Mouse (Mus musculus): ENCODE measurements around the gene Ttc7b. TPM values are rescaled to one million over a fixed set of nuclear protein-coding genes. Genes with fewer than 3 reads are reported as not detected.

Ttc7b gene
- polyA plus RNA-seq, 1 experiment from 2014 or later = 4.2 TPM

GRCm38 (mm10) chr12:100419946-100420874 lies 100.4 kb downstream of the Ttc7b start:
- WGBS = 80% methylated on average over 9 of the region's 9 CpGs
- Histone ChIP-seq H3K36me3 (replicated peaks) (no peaks in the 10 kb centered on the region), H3K27me3 (replicated peaks; ENCODE audit: low read depth, poor library complexity, severe bottlenecking) (no peaks in the 10 kb centered on the region), H3K4me3 (no peak overlapping the region), H3K27ac (replicated peaks) (no peak overlapping the region), H3K9me3 (no peaks in the 10 kb centered on the region), H3K4me1 (peaks cover under 1% of the 10 kb centered on the region; the same call in 1 of the 2 replicates)
- no peak for DNase-seq (ENCODE audit: low spot score)

GRCm38 (mm10) chr12:100415802-100416201 lies 104.8 kb downstream of the Ttc7b start:
- H3K36me3 ChIP-seq (replicated peaks) = peaks cover 27% of the 10 kb centered on the region
- no peaks in the 10 kb centered on the region; the same call in 1 of the 2 replicates for H3K4me1 ChIP-seq
- no peak for DNase-seq (ENCODE audit: low spot score)
- no peaks in the 10 kb centered on the region for H3K9me3 ChIP-seq
- no peak overlapping the region for H3K4me3 ChIP-seq
- WGBS = 79% methylated on average over 6 of the region's 6 CpGs
- H3K27me3 ChIP-seq (replicated peaks; ENCODE audit: low read depth, poor library complexity, severe bottlenecking) = no peaks in the 10 kb centered on the region
- no peak overlapping the region for H3K27ac ChIP-seq (replicated peaks)

GRCm38 (mm10) chr12:100414717-100415398 lies 105.8 kb downstream of the Ttc7b start:
- no peak overlapping the region for H3K27ac ChIP-seq (replicated peaks)
- WGBS = 82% methylated on average over 14 of the region's 14 CpGs
- no peaks in the 10 kb centered on the region for H3K4me1 ChIP-seq

GRCm38 (mm10) chr12:100408714-100409113 lies 111.9 kb downstream of the Ttc7b start:
- WGBS = 87% methylated on average over 11 of the region's 11 CpGs
- no peak overlapping the region; the same call in 1 of the 2 replicates for H3K27ac ChIP-seq (replicated peaks)

More at GRCm38 (mm10) chr12:100414717-100415398, 105.8 kb downstream of the Ttc7b start:
- peaks cover 27% of the 10 kb centered on the region for H3K36me3 ChIP-seq (replicated peaks)
- DNase-seq (ENCODE audit: low spot score) = no peak
- H3K4me3 ChIP-seq = no peak overlapping the region
- H3K27me3 ChIP-seq (replicated peaks; ENCODE audit: low read depth, poor library complexity, severe bottlenecking) = no peaks in the 10 kb centered on the region
- H3K9me3 ChIP-seq = no peaks in the 10 kb centered on the region

GRCm38 (mm10) chr12:100408143-100408542 lies 112.5 kb downstream of the Ttc7b start:
- H3K27me3 ChIP-seq (replicated peaks; ENCODE audit: low read depth, poor library complexity, severe bottlenecking) = no peaks in the 10 kb centered on the region
- H3K27ac ChIP-seq (replicated peaks) = no peak overlapping the region
- peaks cover 19% of the 10 kb centered on the region for H3K36me3 ChIP-seq (replicated peaks)
- H3K9me3 ChIP-seq = no peaks in the 10 kb centered on the region
- peaks cover 28% of the 10 kb centered on the region for H3K4me1 ChIP-seq
- no peak for DNase-seq (ENCODE audit: low spot score)
- no peak overlapping the region for H3K4me3 ChIP-seq
- WGBS = 60% methylated on average over 8 of the region's 8 CpGs

More at GRCm38 (mm10) chr12:100408714-100409113, 111.9 kb downstream of the Ttc7b start:
- no peaks in the 10 kb centered on the region for H3K27me3 ChIP-seq (replicated peaks; ENCODE audit: low read depth, poor library complexity, severe bottlenecking)
- no peak for DNase-seq (ENCODE audit: low spot score)
- no peak overlapping the region for H3K4me3 ChIP-seq
- H3K9me3 ChIP-seq = no peaks in the 10 kb centered on the region
- peaks cover 20% of the 10 kb centered on the region for H3K36me3 ChIP-seq (replicated peaks)
- peaks cover 28% of the 10 kb centered on the region for H3K4me1 ChIP-seq

GRCm38 (mm10) chr12:100407371-100407770 lies 113.3 kb downstream of the Ttc7b start:
- no peaks in the 10 kb centered on the region for H3K9me3 ChIP-seq
- peaks cover 18% of the 10 kb centered on the region for H3K36me3 ChIP-seq (replicated peaks)
- H3K27me3 ChIP-seq (replicated peaks; ENCODE audit: low read depth, poor library complexity, severe bottlenecking) = no peaks in the 10 kb centered on the region
- H3K4me3 ChIP-seq = no peak overlapping the region
- DNase-seq (ENCODE audit: low spot score) = no peak
- WGBS = 60% methylated on average over 7 of the region's 7 CpGs
- H3K4me1 ChIP-seq = peaks cover 28% of the 10 kb centered on the region
- H3K27ac ChIP-seq (replicated peaks) = no peak overlapping the region

GRCm38 (mm10) chr12:100406094-100406493 lies 114.5 kb downstream of the Ttc7b start:
- H3K9me3 ChIP-seq = no peaks in the 10 kb centered on the region
- H3K27me3 ChIP-seq (replicated peaks; ENCODE audit: low read depth, poor library complexity, severe bottlenecking) = no peaks in the 10 kb centered on the region
- peaks cover 29% of the 10 kb centered on the region for H3K36me3 ChIP-seq (replicated peaks)
- no peak overlapping the region for H3K4me3 ChIP-seq
- WGBS = 80% methylated on average over 11 of the region's 11 CpGs
- H3K27ac ChIP-seq (replicated peaks) = peak overlapping the region; percentile 44
- no peak for DNase-seq (ENCODE audit: low spot score)
- peaks cover 28% of the 10 kb centered on the region for H3K4me1 ChIP-seq

GRCm38 (mm10) chr12:100405512-100406030 lies 115.1 kb downstream of the Ttc7b start:
- WGBS = 85% methylated on average over 8 of the region's 8 CpGs
- DNase-seq (ENCODE audit: low spot score) = no peak
- Histone ChIP-seq H3K9me3 (no peaks in the 10 kb centered on the region), H3K4me3 (no peak overlapping the region), H3K36me3 (replicated peaks) (peaks cover 34% of the 10 kb centered on the region), H3K4me1 (peaks cover 28% of the 10 kb centered on the region), H3K27ac (replicated peaks) (no peak overlapping the region), H3K27me3 (replicated peaks; ENCODE audit: low read depth, poor library complexity, severe bottlenecking) (no peaks in the 10 kb centered on the region)

- Histone ChIP-seq H3K36me3 (replicated peaks) (peaks cover 46% of the 10 kb centered on the region), H3K9me3 (no peaks in the 10 kb centered on the region), H3K4me1 (peaks cover 26% of the 10 kb centered on the region), H3K4me3 (no peak overlapping the region), H3K27ac (replicated peaks) (no peak overlapping the region), H3K27me3 (replicated peaks; ENCODE audit: low read depth, poor library complexity, severe bottlenecking) (no peaks in the 10 kb centered on the region)
- 87% methylated on average over 3 of the region's 3 CpGs for WGBS
- DNase-seq (ENCODE audit: low spot score) = no peak
These were observed 116.2 kb downstream of the Ttc7b start for GRCm38 (mm10) chr12:100404430-100404829.

- no peak for DNase-seq (ENCODE audit: low spot score)
- H3K27me3 ChIP-seq (replicated peaks; ENCODE audit: low read depth, poor library complexity, severe bottlenecking) = no peaks in the 10 kb centered on the region
- WGBS = 84% methylated on average over 4 of the region's 4 CpGs
- peaks cover 52% of the 10 kb centered on the region for H3K36me3 ChIP-seq (replicated peaks)
- no peak overlapping the region for H3K4me3 ChIP-seq
- peaks cover 18% of the 10 kb centered on the region for H3K4me1 ChIP-seq
- H3K9me3 ChIP-seq = no peaks in the 10 kb centered on the region
- no peak overlapping the region for H3K27ac ChIP-seq (replicated peaks)
These were observed 117.7 kb downstream of the Ttc7b start for GRCm38 (mm10) chr12:100403005-100403324.

GRCm38 (mm10) chr12:100402296-100403004 lies 118.2 kb downstream of the Ttc7b start:
- no peak overlapping the region for H3K4me3 ChIP-seq
- H3K9me3 ChIP-seq = no peaks in the 10 kb centered on the region
- no peak for DNase-seq (ENCODE audit: low spot score)
- peaks cover 17% of the 10 kb centered on the region for H3K4me1 ChIP-seq
- H3K36me3 ChIP-seq (replicated peaks) = peaks cover 52% of the 10 kb centered on the region
- 91% methylated on average over 10 of the region's 10 CpGs for WGBS
- H3K27ac ChIP-seq (replicated peaks) = no peak overlapping the region
- no peaks in the 10 kb centered on the region for H3K27me3 ChIP-seq (replicated peaks; ENCODE audit: low read depth, poor library complexity, severe bottlenecking)

GRCm38 (mm10) chr12:100400119-100400518 lies 120.5 kb downstream of the Ttc7b start:
- H3K36me3 ChIP-seq (replicated peaks) = peaks cover 57% of the 10 kb centered on the region
- WGBS = 92% methylated on average over 3 of the region's 3 CpGs

More at GRCm38 (mm10) chr12:100400119-100400518, 120.5 kb downstream of the Ttc7b start:
- H3K4me3 ChIP-seq = no peak overlapping the region
- H3K4me1 ChIP-seq = peaks cover 6% of the 10 kb centered on the region
- no peaks in the 10 kb centered on the region for H3K27me3 ChIP-seq (replicated peaks; ENCODE audit: low read depth, poor library complexity, severe bottlenecking)
- no peaks in the 10 kb centered on the region for H3K9me3 ChIP-seq
- no peak for DNase-seq (ENCODE audit: low spot score)
- no peak overlapping the region for H3K27ac ChIP-seq (replicated peaks)

Data from embryonic facial prominence, embryonic 10.5 days (tissue).